Mouse (Mus musculus) liver, adult 2 months (tissue): Measurements from ENCODE around the gene Fank1. TPM values are rescaled to one million over a fixed set of nuclear protein-coding genes. Genes with fewer than 3 reads are reported as not detected.

ENCODE experiments used
- DNase-seq: peaks from one replicate; pipeline ENCODE4 v3.0.0-alpha.2; 2011; ENCODE audit warnings: low read depth, low spot score; ENCODE audit errors: extremely low read depth
- H3K27ac ChIP-seq: fragments of 200-500 bp; replicated peaks from 2 replicates; pipeline ENCODE4 v1.5.1; 2012; ENCODE audit warnings: low read depth, mild to moderate bottlenecking, control low read depth, inconsistent platforms, low read length; ENCODE audit not compliant: insufficient read depth
- H3K27me3 ChIP-seq: fragments of 200-500 bp; 2 replicates; pipeline ENCODE4 v1.6.1; 2012; ENCODE audit warnings: mild to moderate bottlenecking, moderate library complexity, low read length, inconsistent platforms; ENCODE audit not compliant: control insufficient read depth, insufficient read depth
- H3K36me3 ChIP-seq: fragments of 200-500 bp; 2 replicates; pipeline ENCODE4 v1.6.1; 2012; ENCODE audit warnings: low read length, inconsistent platforms; ENCODE audit not compliant: control insufficient read depth, insufficient read depth
- H3K4me1 ChIP-seq: fragments of 200-500 bp; 2 replicates; pipeline ENCODE4 v1.6.1; 2011; ENCODE audit warnings: low read length; ENCODE audit not compliant: control insufficient read depth, insufficient read depth
- H3K4me3 ChIP-seq: fragments of 200-500 bp; 2 replicates; pipeline ENCODE4 v1.5.1; 2011; ENCODE audit warnings: low read depth, mild to moderate bottlenecking, control low read depth, low read length, moderate library complexity; ENCODE audit not compliant: insufficient read depth
- H3K79me2 ChIP-seq: fragments of 200-500 bp; 2 replicates; pipeline ENCODE4 v1.6.1; 2012; ENCODE audit warnings: inconsistent platforms, mild to moderate bottlenecking, low read length, moderate library complexity; ENCODE audit not compliant: control insufficient read depth, insufficient read depth
- H3K9ac ChIP-seq: fragments of 200-500 bp; 2 replicates; pipeline ENCODE4 v1.6.1; 2012; ENCODE audit warnings: low read depth, mild to moderate bottlenecking, control low read depth, inconsistent platforms, low read length
- CTCF ChIP-seq: fragments of 200-500 bp; IDR thresholded peaks from 2 replicates; pipeline ENCODE4 v1.5.1; 2011; ENCODE audit warnings: low read depth, low read length, control low read depth
- POLR2A ChIP-seq: fragments of 200-500 bp; IDR thresholded peaks from 2 replicates; pipeline ENCODE4 v1.6.1; 2011; ENCODE audit warnings: low read length, control low read depth; ENCODE audit not compliant: insufficient read depth; ENCODE audit errors: extremely low read depth
- WGBS: fragments of 180-500 bp; shearing (Covaris S2); methylation state at CpG from one replicate; pipeline ENCODE4 v1.1.7; 2018; 5-methylcytosine and 5-hydroxymethylcytosine counted together
- polyA plus RNA-seq: library from polyadenylated mRNA; depleted of rRNA; stranded (reverse); fragments of >200 nt; gene quantifications from 2 replicates; pipeline ENCODE4 v1.2.3, GENCODE M21; 2012
- total RNA-seq: library from RNA; depleted of rRNA; stranded (reverse); fragments of >200 nt; gene quantifications from 2 replicates; pipeline ENCODE4 v1.2.3, GENCODE M21; 2014

Fank1 gene
- total and polyA plus RNA-seq, 2 experiments, result not detected

DNA sequence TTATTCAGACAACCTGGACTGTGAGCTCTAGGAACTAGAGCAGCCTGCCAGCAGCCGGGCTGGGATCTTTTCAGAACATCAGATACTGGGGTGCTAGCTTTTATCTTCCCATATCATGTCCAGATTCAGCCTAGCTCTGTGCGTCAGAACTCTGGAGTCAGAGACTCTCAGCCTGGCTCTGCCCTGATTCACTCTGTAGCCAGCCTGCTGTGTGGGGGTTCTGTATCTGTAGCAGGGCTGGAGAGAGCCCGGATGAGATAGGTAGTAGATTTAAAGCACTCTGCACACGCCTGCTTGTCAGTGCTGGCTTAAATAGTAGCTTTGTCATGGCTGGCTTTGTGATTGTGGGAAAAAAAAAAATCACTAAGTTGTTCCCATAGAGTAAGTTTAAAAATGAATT, 51.9 kb downstream of the Fank1 start:
- Histone ChIP-seq H3K27ac (no peak overlapping the region), H3K79me2 (no peaks in the 10 kb centered on the region), H3K36me3 (no peaks in the 10 kb centered on the region), H3K27me3 (no peaks in the 10 kb centered on the region), H3K4me1 (no peaks in the 10 kb centered on the region), H3K4me3 (no peak overlapping the region), H3K9ac (no peak overlapping the region)
- whole genome bisulfite sequencing, result 64% methylated on average over 4 of the region's 4 CpGs
- TF ChIP-seq CTCF (no peak), POLR2A (no peak)
- no peak for DNase-seq

DNA sequence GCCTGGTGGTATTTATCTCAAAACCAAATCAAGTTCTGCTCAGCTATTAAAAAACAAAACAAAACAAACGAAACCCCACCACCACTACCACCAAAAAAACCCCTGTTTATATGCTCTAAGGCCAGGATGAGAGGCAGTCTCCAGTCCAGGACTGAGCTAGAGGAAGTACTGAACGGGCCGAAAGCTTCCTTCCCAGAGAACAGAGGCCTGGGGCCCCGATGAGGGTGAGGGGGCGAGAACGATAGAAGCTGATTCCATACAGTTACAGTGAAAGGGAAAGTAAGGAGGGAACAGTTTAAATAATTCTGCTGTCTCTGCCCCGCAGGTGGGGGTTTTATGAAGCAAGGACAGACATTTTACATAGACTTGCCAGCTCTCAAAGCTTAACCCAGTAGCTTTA, 52.9 kb downstream of the Fank1 start:
- Histone ChIP-seq H3K36me3 (no peaks in the 10 kb centered on the region), H3K9ac (no peak overlapping the region), H3K27ac (no peak overlapping the region), H3K4me1 (no peaks in the 10 kb centered on the region), H3K4me3 (no peak overlapping the region), H3K79me2 (no peaks in the 10 kb centered on the region), H3K27me3 (no peaks in the 10 kb centered on the region)
- TF ChIP-seq CTCF (no peak), POLR2A (no peak)
- 73% methylated on average over 7 of the region's 7 CpGs for WGBS
- DNase-seq, result no peak

DNA sequence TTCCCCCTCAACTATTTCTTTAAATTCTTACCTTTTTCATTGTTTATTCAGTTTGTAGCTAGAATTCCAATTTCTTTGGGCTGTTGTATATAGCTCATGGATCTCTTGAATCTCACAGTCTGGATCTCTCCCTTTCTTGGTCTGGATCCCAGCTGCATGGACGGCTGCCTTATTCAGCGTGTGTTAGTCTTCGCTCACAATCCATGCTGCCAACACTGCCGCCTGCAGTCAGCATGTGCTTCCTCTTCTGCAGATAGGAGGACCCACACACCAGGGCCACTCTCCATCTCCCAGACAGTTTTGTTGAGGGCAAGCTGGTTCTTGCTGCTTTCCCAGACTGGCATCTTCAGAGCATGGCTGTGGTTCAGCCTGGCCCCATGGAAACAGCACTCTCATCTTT, 62.9 kb downstream of the Fank1 start:
- H3K9ac ChIP-seq, result no peak overlapping the region
- H3K27ac ChIP-seq, result no peak overlapping the region
- no peak for TF ChIP-seq POLR2A
- no peak for DNase-seq
- no peaks in the 10 kb centered on the region for H3K79me2 ChIP-seq
- H3K4me1 ChIP-seq, result no peaks in the 10 kb centered on the region
- H3K4me3 ChIP-seq, result no peak overlapping the region
- no peaks in the 10 kb centered on the region for H3K36me3 ChIP-seq
- 0 out of 2 replicates have a peak, but pooled peaks cover 3% of the 10 kb centered on the region for H3K27me3 ChIP-seq
- 63% methylated on average over 4 of the region's 4 CpGs for WGBS

GRCm38 (mm10) chr7:133842079-133842478, 65.4 kb downstream of the Fank1 start:
- TF ChIP-seq CTCF (no peak), POLR2A (no peak)
- Histone ChIP-seq H3K4me1 (no peaks in the 10 kb centered on the region), H3K4me3 (no peak overlapping the region), H3K27ac (no peak overlapping the region), H3K27me3 (0 out of 2 replicates have a peak, but pooled peaks cover 3% of the 10 kb centered on the region), H3K79me2 (no peaks in the 10 kb centered on the region), H3K36me3 (no peaks in the 10 kb centered on the region), H3K9ac (no peak overlapping the region)
- DNase-seq, result no peak
- 72% methylated on average over 6 of the region's 6 CpGs for WGBS

- H3K27ac ChIP-seq, result no peak overlapping the region
- H3K36me3 ChIP-seq, result no peaks in the 10 kb centered on the region
- H3K27me3 ChIP-seq, result 0 out of 2 replicates have a peak, but pooled peaks cover 2% of the 10 kb centered on the region
- no peak overlapping the region for H3K9ac ChIP-seq
- DNase-seq, result no peak
- no peak for TF ChIP-seq POLR2A
- TF ChIP-seq CTCF, result no peak
- WGBS, result 31% methylated on average over 1 of the region's 1 CpGs
- no peaks in the 10 kb centered on the region for H3K79me2 ChIP-seq
- H3K4me1 ChIP-seq, result no peaks in the 10 kb centered on the region
- no peak overlapping the region for H3K4me3 ChIP-seq
Measured at GRCm38 (mm10) chr7:133847175-133847574, 70.5 kb downstream of the Fank1 start.

DNA sequence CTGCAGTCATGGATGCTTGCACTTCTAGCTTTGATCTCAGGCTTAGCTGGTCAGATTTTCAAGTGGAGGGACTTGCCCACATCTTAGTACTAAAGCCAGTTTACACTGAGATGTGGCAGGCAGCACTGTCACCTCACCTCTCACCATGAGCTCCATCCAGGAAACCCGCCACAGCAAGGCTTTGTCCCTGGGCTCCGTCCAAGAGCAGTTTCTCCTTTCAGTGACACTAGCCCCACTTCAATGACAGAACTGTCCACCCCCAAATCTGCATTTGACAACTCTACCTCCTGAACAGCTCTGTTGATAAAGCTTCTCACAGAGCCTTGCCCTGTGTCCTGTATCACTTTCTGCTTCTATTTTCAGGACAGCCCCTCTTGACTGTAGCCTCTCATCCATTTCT, 71.5 kb downstream of the Fank1 start:
- no peaks in the 10 kb centered on the region for H3K79me2 ChIP-seq
- H3K4me1 ChIP-seq, result no peaks in the 10 kb centered on the region

More for the DNA sequence above, 71.5 kb downstream of the Fank1 start:
- Histone ChIP-seq H3K4me3 (no peak overlapping the region), H3K36me3 (no peaks in the 10 kb centered on the region), H3K27me3 (no peaks in the 10 kb centered on the region), H3K9ac (no peak overlapping the region), H3K27ac (no peak overlapping the region)
- WGBS, result 82% methylated on average over 2 of the region's 2 CpGs
- DNase-seq, result no peak
- TF ChIP-seq POLR2A (no peak), CTCF (no peak)
